Mouse (Mus musculus) large intestine, adult 2 months (tissue): ENCODE measurements at regions not wholly inside any gene's neighbourhood (a gene's known extent, or its start where the extent isn't known, plus 50 kb on each side); places are given as distances from the start of the nearest gene placed in this dataset.
"Not testable (repeated sequence)": the region's sequence is repeated elsewhere in the genome, so short reads cannot be mapped to it uniquely, and the experiment has no call there.

Experiments
- DNase-seq: peaks from one replicate; pipeline ENCODE4 v3.0.0-alpha.2; 2012; ENCODE audit warnings: low read depth, low spot score
- WGBS: fragments of 180-500 bp; shearing (Covaris S2); methylation state at CpG from one replicate; pipeline ENCODE4 v1.1.7; 2018; 5-methylcytosine and 5-hydroxymethylcytosine counted together

DNA sequence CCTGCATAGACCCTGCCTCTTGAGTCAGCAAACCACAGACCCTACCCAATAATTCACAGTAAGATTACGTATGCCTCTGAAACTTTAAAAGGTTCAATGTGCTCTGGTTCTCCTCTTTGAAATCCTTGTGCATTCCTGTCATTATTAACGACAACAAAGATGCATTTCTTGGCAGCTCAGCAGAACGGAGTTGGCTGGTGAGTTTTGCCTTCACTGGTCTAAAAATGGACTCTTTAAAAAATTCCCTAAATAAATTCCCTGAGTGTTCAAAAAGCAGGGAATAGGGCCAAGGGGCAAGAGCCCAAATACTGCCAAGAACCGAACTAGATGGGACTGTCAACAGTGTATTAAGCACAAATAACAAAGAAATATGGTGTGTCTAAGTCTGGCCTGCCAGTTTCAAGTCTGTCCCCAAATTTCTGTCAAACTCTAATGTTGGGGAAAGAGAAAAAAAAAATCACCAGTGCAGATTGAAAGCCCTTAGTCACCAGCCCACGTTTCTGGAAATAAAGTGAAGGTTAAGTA is 163.2 kb upstream of the Gm17728 start:
- WGBS: 54% methylated on average over 5 of the region's 5 CpGs

DNA sequence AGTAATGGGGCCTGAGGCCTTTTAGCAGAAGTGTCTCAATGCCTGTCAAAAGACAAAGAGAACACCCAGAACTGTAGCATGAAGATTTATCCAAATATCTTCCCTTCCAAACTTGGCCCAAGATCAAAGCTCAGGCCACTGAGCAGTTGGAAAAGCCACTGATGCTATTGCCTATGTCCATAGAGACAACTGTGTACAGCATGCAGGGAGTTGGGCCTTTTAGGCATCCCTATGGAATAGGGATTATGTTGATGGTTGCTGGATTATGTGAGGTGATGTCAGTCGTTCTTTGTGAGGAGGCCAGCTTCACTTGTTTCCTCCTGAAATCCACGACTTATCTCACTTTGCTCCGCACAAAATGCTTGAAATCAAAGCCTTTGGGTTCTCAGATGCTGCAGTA is 153.1 kb upstream of the Gm17728 start:
- WGBS: 63% methylated on average over 3 of the region's 3 CpGs
- DNase-seq: no peak

More for the DNA sequence above, 163.2 kb upstream of the Gm17728 start:
- no peak for DNase-seq

DNA sequence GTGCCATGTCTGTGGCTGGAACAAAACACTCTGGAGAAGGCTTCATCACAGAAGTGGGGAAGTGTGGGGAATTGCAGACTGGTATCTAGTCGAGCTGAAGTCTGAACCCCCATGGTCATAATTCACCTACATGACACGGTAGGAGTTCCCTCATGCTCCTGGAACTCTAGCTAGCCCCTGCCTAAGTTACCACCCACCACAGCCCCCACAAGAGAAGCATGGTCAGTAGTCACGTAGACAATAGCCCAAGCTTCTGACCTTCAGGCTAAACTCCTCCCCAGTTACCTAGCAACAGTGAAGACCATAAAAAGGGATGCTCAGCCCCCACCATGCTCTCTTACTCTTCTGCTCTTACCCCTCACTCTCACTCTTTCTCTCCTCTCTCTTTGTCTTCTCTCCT is 143.8 kb upstream of the Gm17728 start:
- 18% methylated on average over 3 of the region's 3 CpGs for WGBS
- not testable (repeated sequence) for DNase-seq

DNA sequence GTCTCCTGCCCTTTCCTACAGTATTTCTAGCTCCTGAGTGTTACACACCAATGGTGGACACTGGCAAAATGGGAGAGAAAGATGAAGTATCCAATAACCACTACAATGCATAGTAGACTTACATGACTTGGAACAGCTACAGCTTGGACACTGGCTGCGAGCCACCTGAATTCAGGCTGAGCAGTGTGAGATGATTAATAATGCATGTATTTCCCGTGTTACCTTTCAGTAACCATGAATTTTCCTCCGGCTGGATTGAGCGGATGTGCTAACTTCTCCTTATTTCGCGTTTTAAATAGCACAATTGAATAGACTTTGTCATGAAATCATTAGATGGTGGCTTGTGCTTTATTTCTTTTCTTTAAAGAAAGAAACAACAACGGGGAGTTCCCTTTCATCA is 142.4 kb upstream of the Gm17728 start:
- WGBS: 76% methylated on average over 7 of the region's 7 CpGs
- DNase-seq: no peak

DNA sequence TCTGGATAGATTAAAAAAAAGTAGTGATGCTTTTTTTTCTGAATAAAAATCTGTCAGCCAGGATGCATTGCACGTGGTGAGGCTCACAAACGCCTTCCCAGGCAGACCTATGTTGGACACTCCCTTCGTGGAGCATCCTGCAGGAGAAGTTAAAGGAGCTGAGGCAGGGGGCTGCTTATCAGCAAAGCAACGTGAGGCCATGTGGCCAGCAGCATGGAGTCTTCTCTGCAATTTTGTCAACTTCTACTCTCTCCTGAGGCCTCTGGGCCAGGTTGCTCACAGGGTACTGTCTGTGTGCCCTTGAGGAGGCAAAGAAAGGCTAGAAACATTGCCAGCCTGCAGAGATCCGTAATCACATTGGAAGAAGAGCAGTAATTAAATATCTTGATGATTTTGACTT is 140.0 kb upstream of the Gm17728 start:
- DNase-seq: no peak
- WGBS: 59% methylated on average over 5 of the region's 5 CpGs

DNA sequence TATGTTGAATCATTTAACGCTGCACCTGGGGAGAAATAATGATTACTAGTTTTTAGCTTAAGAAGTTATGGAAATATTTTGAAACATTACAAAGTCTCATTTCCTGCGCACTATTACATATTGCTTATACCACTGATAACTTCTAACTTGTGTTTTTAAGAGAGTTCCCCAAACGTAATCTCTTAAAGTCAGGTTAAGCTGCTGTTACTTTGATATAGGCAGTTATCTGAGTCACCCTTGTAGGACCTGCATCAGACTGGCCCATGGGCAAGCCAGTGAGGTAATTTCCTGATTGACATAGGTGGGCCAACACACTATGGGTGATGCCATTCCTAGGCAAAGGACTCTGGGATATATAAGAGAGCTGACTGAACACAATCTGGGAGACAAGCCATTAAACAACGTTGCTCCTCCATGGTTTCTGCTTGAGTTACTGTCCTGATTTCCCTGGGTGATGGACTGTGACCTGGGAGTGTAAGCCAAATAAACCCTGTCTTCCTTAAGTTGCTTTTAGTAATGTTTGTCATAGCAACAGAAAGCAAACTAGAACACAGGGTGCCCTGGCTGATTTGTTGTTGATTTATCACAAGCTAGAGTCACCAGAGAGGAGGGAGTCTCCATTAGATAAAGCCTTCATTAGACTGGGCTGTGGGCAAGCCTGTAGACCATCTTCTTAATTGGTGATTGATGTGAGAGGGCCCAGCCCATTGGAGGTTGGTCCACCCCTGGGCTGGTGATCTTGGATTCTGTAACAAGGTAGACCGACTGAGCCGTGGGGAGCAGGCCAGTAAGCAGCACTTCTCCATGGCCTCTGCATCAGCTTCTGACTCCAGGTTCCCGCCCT is 139.3 kb upstream of the Gm17728 start:
- DNase-seq: no peak
- WGBS: 82% methylated on average over 7 of the region's 7 CpGs

DNA sequence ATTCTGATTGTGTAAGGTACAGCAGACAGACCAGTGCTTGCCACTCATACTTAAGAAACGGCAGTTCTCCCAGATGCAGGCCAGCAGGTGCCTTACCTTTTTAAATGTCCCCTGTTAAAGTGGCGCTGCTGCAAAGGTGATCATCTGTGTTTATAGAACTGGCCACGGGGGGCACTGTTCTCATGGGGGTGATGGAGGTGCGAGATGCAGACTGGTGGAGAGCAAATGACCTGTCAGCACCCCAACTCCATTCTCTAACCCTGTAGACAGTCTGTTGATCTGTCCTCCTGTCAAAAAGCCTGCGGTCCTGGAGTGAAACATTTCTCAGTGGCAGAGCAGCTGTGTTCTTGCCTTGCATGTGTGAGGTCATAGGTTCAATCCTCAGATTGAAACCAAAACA is 135.4 kb upstream of the Gm17728 start:
- 59% methylated on average over 5 of the region's 5 CpGs for WGBS
- no peak for DNase-seq

DNA sequence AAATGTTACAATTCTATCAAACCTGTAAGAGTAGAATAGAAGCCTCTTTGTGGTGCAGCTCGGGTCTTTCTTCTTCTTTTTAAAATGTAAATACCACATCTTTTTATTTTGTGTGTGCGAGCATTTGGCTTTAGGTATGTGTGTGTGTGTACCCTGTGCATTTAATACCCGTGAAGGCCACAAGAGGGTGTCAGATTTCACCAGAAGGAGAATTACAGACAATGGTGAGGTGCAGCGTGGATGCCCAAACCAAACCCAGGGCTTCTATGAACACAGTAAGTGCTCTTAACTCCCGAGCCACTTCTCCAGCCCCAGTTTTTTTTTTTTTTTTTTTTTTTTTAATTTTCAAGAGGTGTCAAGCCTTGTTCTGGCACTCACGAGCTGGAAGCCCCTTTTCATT is 135.0 kb upstream of the Gm17728 start:
- no peak for DNase-seq
- 71% methylated on average over 6 of the region's 6 CpGs for WGBS

DNA sequence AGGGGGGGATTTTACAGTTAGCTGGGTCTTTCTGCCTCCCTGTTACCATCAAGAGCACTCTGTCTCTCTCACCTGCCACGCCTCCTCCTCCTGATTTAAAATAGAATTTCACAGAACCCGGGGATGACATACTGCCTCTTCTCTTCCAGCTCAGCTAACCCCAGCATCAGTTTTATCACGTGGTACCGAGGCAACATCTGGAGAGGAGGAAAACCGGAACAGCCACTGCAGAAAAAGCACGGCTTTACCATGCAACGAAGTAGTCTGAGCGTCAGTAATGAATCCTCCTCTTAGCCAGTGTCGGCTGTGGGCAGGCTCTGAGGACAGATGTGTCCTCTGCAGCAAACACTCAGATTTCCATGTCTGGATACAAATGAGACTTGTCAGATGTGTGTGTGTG is 134.2 kb upstream of the Gm17728 start:
- DNase-seq: no peak
- 60% methylated on average over 9 of the region's 9 CpGs for WGBS

DNA sequence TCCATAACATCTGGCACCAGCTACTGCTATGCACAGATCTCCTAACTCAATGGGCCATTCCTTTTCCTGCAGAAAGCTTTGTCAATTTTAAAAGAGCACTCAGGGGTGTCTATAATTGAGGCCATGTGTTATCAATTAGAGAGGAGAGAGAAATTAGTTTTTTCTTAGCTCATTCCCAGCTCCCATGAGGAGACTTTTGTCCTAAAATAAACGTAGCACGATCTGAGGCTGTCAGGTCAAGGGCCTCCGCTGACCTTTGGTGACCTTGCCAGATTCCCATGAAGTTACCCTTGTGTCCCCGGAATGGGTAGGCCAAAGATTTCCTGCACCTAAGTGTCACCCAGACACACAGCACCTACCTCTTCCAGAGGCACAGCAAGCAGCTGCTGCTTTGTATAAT is 130.3 kb upstream of the Gm17728 start:
- WGBS: 45% methylated on average over 4 of the region's 4 CpGs
- no peak for DNase-seq

DNA sequence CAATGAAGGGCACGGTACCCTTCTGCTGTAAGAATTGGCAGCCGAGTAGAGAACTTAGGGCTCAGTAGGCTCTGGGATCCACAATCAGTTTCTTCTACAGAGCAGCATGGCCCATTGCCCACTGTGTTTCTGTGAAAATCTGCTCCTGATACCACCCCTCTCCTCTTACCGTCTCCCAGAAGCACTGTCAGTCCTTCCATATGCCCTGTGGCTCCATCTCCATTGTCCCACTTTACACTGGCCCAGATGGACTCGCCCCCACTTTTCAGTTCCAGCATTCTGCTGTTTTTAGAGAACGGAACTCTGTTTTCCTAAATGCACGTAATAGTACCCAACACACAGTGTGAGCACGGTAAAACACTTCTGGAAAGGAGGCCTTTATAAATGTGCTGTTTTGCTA is 129.6 kb upstream of the Gm17728 start:
- DNase-seq: no peak
- WGBS: 90% methylated on average over 7 of the region's 7 CpGs

DNA sequence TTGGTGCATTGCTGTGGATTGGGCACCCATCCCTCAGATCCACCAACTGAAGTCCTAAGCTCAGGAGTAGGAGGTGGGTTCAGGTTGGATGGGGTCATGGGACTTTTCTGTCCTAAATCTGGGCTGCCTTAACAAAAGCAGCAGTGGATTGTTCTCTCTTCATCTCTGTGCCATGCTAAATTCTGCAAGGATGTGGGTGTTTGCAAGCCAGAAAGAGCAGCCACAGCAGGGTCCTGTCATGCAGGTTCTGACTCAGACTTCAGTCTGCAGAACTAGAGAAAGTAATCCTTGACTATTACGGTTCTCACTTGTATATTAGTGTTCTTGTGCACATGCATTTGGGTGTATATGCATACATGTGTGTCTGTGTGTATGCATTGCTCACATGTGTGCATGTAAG is 125.5 kb upstream of the Gm17728 start:
- 76% methylated on average over 1 of the region's 1 CpGs for WGBS
- no peak for DNase-seq

DNA sequence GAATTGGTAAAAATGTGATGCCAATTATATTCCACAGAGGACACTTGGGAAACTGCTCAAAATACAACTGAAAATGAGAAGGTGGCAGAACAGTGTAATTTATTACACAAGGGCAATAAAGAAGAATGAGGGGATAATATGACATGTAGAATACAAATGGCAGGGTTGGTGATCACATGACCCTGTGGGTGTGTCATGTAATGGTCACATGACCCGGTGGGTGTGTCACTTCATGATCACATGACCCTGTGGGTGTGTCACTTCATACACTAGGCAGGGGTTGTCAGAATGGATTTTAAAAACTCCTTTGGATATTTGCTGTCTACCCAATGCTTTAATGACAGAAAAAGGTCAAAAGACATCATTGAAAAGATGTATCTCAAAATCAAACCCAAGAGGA is 123.6 kb upstream of the Gm17728 start:
- DNase-seq: no peak
- 80% methylated on average over 1 of the region's 1 CpGs for WGBS

DNA sequence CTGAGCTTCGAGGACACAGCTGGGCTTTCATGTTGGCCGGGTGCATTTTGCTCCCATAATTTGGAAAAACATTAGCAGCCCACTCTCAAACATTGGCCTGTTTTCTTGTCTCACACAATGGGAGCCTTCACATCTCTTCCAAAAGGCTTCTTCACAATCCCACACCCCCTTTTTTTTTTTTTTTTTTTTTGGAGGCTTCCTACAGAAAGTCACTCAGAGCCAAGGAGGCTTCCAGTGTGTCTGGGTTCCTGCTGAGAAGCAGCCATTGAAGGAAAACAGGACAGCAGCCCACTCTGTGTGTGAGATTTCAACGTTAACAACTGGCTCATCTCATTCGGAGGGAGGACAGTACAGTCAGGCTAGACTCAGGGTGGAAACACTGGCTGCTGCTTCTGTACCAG is 120.8 kb upstream of the Gm17728 start:
- no peak for DNase-seq
- 61% methylated on average over 4 of the region's 4 CpGs for WGBS

DNA sequence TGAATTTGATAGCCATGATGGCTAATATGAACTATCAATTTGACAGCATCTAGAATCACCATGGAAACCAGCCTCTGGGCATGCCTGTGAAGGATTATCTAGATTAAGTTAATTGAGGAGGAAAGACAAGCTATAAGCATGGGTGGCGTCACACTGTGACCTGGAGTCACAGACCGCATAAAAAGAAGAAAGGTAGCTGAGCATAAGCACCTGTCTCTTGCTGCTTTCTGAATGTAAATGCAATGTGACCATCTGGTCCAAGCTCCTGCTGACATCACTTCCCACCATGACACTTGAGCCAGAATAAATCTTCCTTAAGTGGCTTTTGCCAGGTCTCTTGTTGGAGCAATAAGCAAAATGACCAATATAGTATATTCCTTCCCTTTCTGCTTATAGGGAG is 113.4 kb upstream of the Gm17728 start:
- 77% methylated on average over 2 of the region's 2 CpGs for WGBS
- DNase-seq: no peak

DNA sequence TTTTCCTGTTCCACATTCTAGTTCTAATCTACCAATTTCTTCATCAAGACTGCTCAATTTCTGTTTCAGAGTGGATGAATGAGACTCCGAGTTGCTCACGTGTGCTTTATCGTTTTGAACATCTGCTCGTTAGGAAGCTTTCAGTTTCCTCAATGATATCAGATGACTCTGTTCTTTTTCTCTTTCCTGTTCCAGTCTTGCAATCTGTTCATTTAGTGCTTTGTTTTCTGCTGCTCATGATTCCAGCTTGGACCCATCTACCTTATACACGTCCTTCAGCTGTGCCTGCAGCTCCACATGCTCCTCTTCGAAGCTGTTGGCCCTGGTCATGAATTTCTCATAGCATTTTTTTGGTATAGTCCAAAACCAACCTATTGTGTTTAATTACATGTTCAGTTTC is 99.1 kb upstream of the Gm17728 start:
- 70% methylated on average over 6 of the region's 6 CpGs for WGBS
- DNase-seq: no peak

DNA sequence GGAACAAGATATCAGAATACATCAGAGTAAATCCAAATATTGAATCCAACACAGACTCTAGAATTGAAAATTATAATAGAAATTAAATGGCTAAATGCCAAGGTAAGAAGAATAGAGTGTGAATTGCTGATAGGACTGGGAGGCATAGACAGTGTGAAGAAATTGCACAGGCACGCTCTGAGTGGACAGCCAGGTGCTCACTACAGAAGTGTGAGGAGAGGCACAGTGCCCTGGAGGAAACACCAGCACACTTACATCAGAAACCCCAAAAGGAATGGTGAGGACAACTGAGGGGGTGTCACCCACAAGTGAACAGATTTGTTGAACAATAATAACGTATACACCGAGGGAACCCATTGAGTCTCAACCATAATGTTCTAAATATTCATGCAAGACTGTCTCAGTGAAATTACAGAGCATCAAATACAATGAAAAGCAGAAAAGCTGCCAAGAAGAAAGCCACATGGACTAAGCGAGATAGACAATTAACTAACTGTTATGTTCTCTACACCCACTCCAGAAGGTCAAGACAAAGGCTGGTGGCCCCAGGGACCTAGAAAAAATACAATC is 92.9 kb upstream of the Gm17728 start:
- 83% methylated on average over 4 of the region's 4 CpGs for WGBS
- no peak for DNase-seq

DNA sequence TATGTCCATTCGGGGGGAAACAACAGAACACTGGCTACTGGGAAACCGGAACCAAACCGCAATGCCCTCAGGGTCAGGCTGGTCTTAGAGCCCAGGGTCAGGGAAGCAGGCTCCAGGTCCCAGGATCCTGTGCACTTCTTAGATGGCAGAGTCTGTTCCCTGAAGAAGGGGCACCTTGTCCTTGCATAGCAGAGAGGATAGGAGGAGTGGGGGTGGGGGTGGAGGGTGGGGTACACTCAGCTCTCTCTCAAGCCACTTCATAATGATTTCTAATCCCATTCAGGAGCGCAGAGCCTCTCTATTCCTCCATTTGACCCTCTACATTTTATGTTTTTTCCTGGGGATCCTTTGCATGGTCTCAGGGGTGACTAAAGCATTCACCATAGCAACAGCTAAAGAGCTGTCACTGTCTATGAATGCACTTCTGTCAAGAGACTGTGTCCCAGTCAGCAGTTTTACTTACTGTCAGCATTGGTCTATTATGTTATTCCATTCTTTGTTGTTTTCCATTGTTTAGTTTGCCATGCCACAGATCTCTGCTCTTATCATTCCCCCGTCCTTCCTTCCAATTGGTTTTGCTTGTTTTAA is 64.2 kb upstream of the Gm17728 start:
- DNase-seq: no peak
- 86% methylated on average over 5 of the region's 5 CpGs for WGBS
